8 mouse cellular contexts compared by ENCODE assay signal in the genomic region with DNA sequence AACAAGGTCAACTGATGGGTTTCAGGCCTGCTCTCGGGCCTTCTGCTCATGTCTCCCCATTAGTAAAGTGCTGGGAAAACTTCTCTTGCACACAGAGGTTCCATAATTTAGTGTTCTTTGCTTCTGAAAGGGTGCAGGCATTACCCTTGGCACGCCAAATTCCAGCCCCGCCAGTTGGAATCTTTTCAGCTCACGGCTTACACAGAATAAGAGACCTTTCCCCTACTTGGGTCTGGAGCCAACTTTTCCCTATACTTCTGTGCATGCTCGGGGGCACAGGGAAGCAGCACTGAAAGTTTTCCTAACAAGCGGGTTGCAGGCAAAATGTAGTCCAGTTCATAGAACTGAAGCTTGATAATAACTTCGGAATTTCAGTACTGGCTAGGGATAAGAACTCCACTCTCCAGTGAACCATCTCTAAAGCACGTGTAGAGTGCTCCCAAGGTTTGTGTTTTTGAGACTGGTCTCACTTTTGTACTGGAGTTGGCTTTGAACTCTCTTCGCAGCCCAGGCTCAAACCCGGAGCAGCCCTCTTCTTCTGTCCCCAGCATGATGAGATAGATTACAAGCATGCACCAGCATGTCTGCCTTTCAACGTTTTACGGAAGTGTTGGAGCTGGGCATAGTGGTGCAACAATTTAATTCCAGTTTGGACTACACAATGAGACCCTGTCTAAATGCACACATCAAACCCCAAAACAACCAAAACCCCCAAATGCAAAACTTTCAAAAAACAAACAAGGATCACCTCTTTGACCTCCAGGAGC. TPM values are rescaled to one million over a fixed set of nuclear protein-coding genes. Genes with fewer than 3 reads are reported as not detected.
DNase-seq lines count a peak whose midpoint lies in the region; ATAC-seq and TF ChIP-seq lines count a peak whose summit lies in the region.

No protein-coding gene starts in this region.

- H3K9ac ChIP-seq in lung, postnatal 0 days (replicated peaks; ENCODE audit: low read depth) = peak overlapping the region; percentile 47

- H3K4me3 ChIP-seq in megakaryocyte, embryonic 14.5 days (replicated peaks) = peak overlapping the region; percentile 98
- H3K4me3 ChIP-seq in bone marrow macrophage, adult 2 months (ENCODE audit: insufficient read depth, low read length) = peak overlapping the region; percentile 89
- H3K4me3 ChIP-seq in gastrocnemius, adult 2 months = peak overlapping the region; percentile 75
- H3K4me3 ChIP-seq in lung, postnatal 0 days (ENCODE audit: low read depth, low read length) = peak overlapping the region; percentile 50
- peak overlapping the region; percentile 95 for H3K4me3 ChIP-seq in testis, adult 2 months (ENCODE audit: control insufficient read depth, low read depth, low read length)

- no peaks in the 10 kb centered on the region for H3K27me3 ChIP-seq in megakaryocyte, embryonic 14.5 days (replicated peaks)
- no peaks in the 10 kb centered on the region for H3K27me3 ChIP-seq in lung, postnatal 0 days (replicated peaks; ENCODE audit: insufficient read depth, low read length)
- no peaks in the 10 kb centered on the region for H3K27me3 ChIP-seq in testis, adult 2 months (ENCODE audit: control insufficient read depth, insufficient read depth, low read length)

- TF ChIP-seq POLR2A in bone marrow macrophage, adult 2 months (IDR thresholded peaks at IDR 0.05; ENCODE audit: borderline replicate concordance, low read depth, low read length) = no peak
- no peak for TF ChIP-seq POLR2A in testis, adult 2 months (IDR thresholded peaks at IDR 0.05; ENCODE audit: control insufficient read depth, low read depth, low read length)

- no peak for ATAC-seq in megakaryocyte, adult 5-6 weeks (ENCODE audit: poor library complexity, severe bottlenecking)
- ATAC-seq in lung, postnatal 0 days = peak; percentile 11
- no peak for ATAC-seq in monocyte, adult 5-6 weeks (replicated peaks; ENCODE audit: insufficient number of reproducible peaks, low FRiP score, low TSS enrichment, poor library complexity, severe bottlenecking)

- TF ChIP-seq CTCF in bone marrow macrophage, adult 2 months (IDR thresholded peaks at IDR 0.05; ENCODE audit: low read depth, low read length) = no peak; the same call in 1 of the 2 replicates
- no peak for TF ChIP-seq CTCF in gastrocnemius, adult 2 months (IDR thresholded peaks at IDR 0.05)
- TF ChIP-seq CTCF in lung, postnatal 0 days (IDR thresholded peaks at IDR 0.05) = no peak
- no peak for TF ChIP-seq CTCF in testis, adult 2 months (IDR thresholded peaks at IDR 0.05; ENCODE audit: control insufficient read depth, insufficient read depth, insufficient replicate concordance, low read depth, low read length)

- peaks cover 39% of the 10 kb centered on the region for H3K36me3 ChIP-seq in megakaryocyte, embryonic 14.5 days (replicated peaks; ENCODE audit: low read length)
- 0 out of 2 replicates have a peak, but pooled peaks cover 5% of the 10 kb centered on the region for H3K36me3 ChIP-seq in lung, postnatal 0 days (ENCODE audit: insufficient read depth, low read length)
- H3K36me3 ChIP-seq in testis, adult 2 months (ENCODE audit: control insufficient read depth, insufficient read depth, low read length) = no peaks in the 10 kb centered on the region

- 22% methylated on average over 12 of the region's 12 CpGs for WGBS in lung, postnatal 0 days

- intact Hi-C loops in gastrocnemius, adult 2 months (cut with DNase I) = no loop called here

- TF ChIP-seq EP300 in lung, postnatal 0 days (IDR thresholded peaks at IDR 0.05) = no peak

- peak; percentile 67 for DNase-seq in gastrocnemius, adult 2 months
- DNase-seq in kidney, adult 8-10 months = peak; percentile 72 to 73
- DNase-seq in lung, postnatal 0 days (ENCODE audit: low spot score) = peak; percentile 53

- H3K4me2 ChIP-seq in lung, postnatal 0 days (replicated peaks; ENCODE audit: low read depth, low read length) = peak overlapping the region; percentile 68

- H3K4me1 ChIP-seq in megakaryocyte, embryonic 14.5 days = peaks cover 58% of the 10 kb centered on the region
- H3K4me1 ChIP-seq in bone marrow macrophage, adult 2 months (ENCODE audit: control insufficient read depth, insufficient read depth, low read length) = peaks cover 13% of the 10 kb centered on the region
- H3K4me1 ChIP-seq in lung, postnatal 0 days (ENCODE audit: insufficient read depth, low read depth, low read length) = peaks cover 24% of the 10 kb centered on the region
- peaks cover 12% of the 10 kb centered on the region for H3K4me1 ChIP-seq in testis, adult 2 months (ENCODE audit: control insufficient read depth, insufficient read depth, low read length)

- H3K9me3 ChIP-seq in megakaryocyte, embryonic 14.5 days = no peaks in the 10 kb centered on the region
- H3K9me3 ChIP-seq in lung, postnatal 0 days (ENCODE audit: low read length) = no peaks in the 10 kb centered on the region

- peak overlapping the region; percentile 48; the same call in 1 of the 2 replicates for H3K27ac ChIP-seq in bone marrow macrophage, adult 2 months (ENCODE audit: insufficient read depth, low read depth, low read length)
- H3K27ac ChIP-seq in gastrocnemius, adult 2 months = peak overlapping the region; percentile 91
- peak overlapping the region; percentile 90 for H3K27ac ChIP-seq in lung, postnatal 0 days (ENCODE audit: low read length)
- peak overlapping the region; percentile 77 for H3K27ac ChIP-seq in testis, adult 2 months (ENCODE audit: control insufficient read depth, insufficient read depth, low read depth, low read length)

RNA-seq across cellular contexts. Expression of a gene that starts 0.7 kb away (rescaled TPM):
- 7.6 and 25.6 TPM in 2 replicates for polyA plus RNA-seq in megakaryocyte, embryonic 14.5 days (2012; ENCODE audit: insufficient read depth, low replicate concordance)
- total RNA-seq in megakaryocyte, adult 5-6 weeks (2015) = 2.2 and 5.2 TPM in 2 replicates
- 3.8 and 7.2 TPM in 2 replicates for total RNA-seq in megakaryocyte, adult 5-6 weeks (2017)
- 15.7 and 21.3 TPM in 2 replicates for polyA plus RNA-seq in bone marrow macrophage, adult 2 months (2012; ENCODE audit: insufficient read depth, insufficient read length, missing spikeins)
- 10 to 100 TPM; 56.1 to 98.6 TPM for total RNA-seq in gastrocnemius, adult 2 months (2021)
- 38.9 and 42.7 TPM in 2 replicates for polyA plus RNA-seq in lung, postnatal 0 days (2015; fragmentation: Nextera tagmentation; extraction: Ambion mirVana)
- 9.4 and 11.0 TPM in 2 replicates for polyA plus RNA-seq in testis, adult 2 months (2012; rRNA removed)
- 2.9 to 10.9 TPM (median 6.6 TPM) in 3 replicates for total RNA-seq in monocyte, adult 5-6 weeks (2017)

RNA-seq across cellular contexts. Expression of a gene that starts 0.8 kb away (rescaled TPM):
- 11.4 and 18.4 TPM in 2 replicates for polyA plus RNA-seq in megakaryocyte, embryonic 14.5 days (2012; ENCODE audit: insufficient read depth, low replicate concordance)
- 6.4 and 7.0 TPM in 2 replicates for total RNA-seq in megakaryocyte, adult 5-6 weeks (2015)
- 8.6 and 10.2 TPM in 2 replicates for total RNA-seq in megakaryocyte, adult 5-6 weeks (2017)
- polyA plus RNA-seq in bone marrow macrophage, adult 2 months (2012; ENCODE audit: insufficient read depth, insufficient read length, missing spikeins) = 12.0 and 12.6 TPM in 2 replicates
- total RNA-seq in gastrocnemius, adult 2 months (2021) = 1 to 10 TPM; 7.7 to 9.8 TPM
- polyA plus RNA-seq in lung, postnatal 0 days (2015; fragmentation: Nextera tagmentation; extraction: Ambion mirVana) = 15.9 and 19.7 TPM in 2 replicates
- polyA plus RNA-seq in testis, adult 2 months (2012; rRNA removed) = 40.2 and 46.0 TPM in 2 replicates
- total RNA-seq in monocyte, adult 5-6 weeks (2017) = 7.6 to 8.8 TPM (median 8.0 TPM) in 3 replicates

RNA-seq across cellular contexts. Expression of a gene that starts 17.8 kb away (rescaled TPM):
- polyA plus RNA-seq in megakaryocyte, embryonic 14.5 days (2012; ENCODE audit: insufficient read depth, low replicate concordance) = 0.86 and 2.9 TPM in 2 replicates
- 50.5 and 53.2 TPM in 2 replicates for total RNA-seq in megakaryocyte, adult 5-6 weeks (2015)
- 59.1 and 59.6 TPM in 2 replicates for total RNA-seq in megakaryocyte, adult 5-6 weeks (2017)
- polyA plus RNA-seq in bone marrow macrophage, adult 2 months (2012; ENCODE audit: insufficient read depth, insufficient read length, missing spikeins) = 80.0 and 87.9 TPM in 2 replicates
- 10 to 100 TPM; 23.2 to 29.0 TPM for total RNA-seq in gastrocnemius, adult 2 months (2021)
- polyA plus RNA-seq in lung, postnatal 0 days (2015; fragmentation: Nextera tagmentation; extraction: Ambion mirVana) = 120 and 155 TPM in 2 replicates
- polyA plus RNA-seq in testis, adult 2 months (2012; rRNA removed) = 21.4 and 29.8 TPM in 2 replicates
- 123 to 195 TPM (median 136 TPM) in 3 replicates for total RNA-seq in monocyte, adult 5-6 weeks (2017)

RNA-seq across cellular contexts. Expression of a gene that starts 54.8 kb away (rescaled TPM):
- polyA plus RNA-seq in megakaryocyte, embryonic 14.5 days (2012; ENCODE audit: insufficient read depth, low replicate concordance) = 7.6 and 140 TPM in 2 replicates
- 164 and 167 TPM in 2 replicates for total RNA-seq in megakaryocyte, adult 5-6 weeks (2015)
- total RNA-seq in megakaryocyte, adult 5-6 weeks (2017) = 341 and 407 TPM in 2 replicates
- 788 and 835 TPM in 2 replicates for polyA plus RNA-seq in bone marrow macrophage, adult 2 months (2012; ENCODE audit: insufficient read depth, insufficient read length, missing spikeins)
- 1 to 10 TPM; 6.8 to 9.7 TPM for total RNA-seq in gastrocnemius, adult 2 months (2021)
- polyA plus RNA-seq in lung, postnatal 0 days (2015; fragmentation: Nextera tagmentation; extraction: Ambion mirVana) = 136 and 148 TPM in 2 replicates
- 1.3 and 4.1 TPM in 2 replicates for polyA plus RNA-seq in testis, adult 2 months (2012; rRNA removed)
- 54.4 to 71.6 TPM (median 54.8 TPM) in 3 replicates for total RNA-seq in monocyte, adult 5-6 weeks (2017)
